Mouse (Mus musculus) lung, adult 18-20 months (tissue): ENCODE data around the gene Grm3.

Experiments
- DNase-seq, 2 experiments: peaks; one replicate each; pipeline ENCODE4 v3.0.0; 2022; ENCODE audit warnings: mixed read lengths in 2 of 2

Gene Grm3

DNA sequence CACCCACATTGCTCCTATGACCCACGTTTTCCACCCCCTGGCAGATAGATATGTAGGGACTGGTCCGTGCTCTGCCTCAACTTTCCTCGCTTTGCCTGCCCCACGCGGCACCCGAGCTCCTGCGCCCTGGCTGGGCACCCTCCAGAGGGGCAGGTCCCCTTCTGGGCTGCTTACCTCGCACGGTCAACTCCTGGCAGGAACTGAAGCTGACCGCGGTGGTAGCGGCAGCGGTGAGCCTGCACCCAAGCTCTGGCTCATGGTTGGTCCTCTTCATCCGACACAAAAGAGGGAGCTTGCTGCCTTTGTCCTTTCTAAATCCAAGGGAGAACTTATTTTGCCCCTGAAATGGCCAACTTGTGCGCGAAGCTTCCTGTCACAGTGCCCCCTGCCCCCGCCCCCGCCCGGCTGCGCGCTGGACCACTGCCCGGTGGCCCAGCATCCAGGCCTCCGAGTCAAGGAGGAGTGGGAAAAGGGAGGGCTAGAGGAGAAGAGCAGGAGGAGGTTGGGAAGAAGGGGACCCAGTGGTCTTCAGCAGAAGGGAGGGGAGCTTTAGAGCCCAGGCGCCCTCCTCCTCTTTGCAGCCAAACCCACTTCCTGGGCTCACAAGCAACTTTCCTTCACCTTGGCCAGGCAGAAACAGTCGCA, at the start of gene Grm3:
Gene Grm3, minus strand, starts transcription at position 215 of the 645 bp plus-strand sequence.
- no peak for DNase-seq

DNA sequence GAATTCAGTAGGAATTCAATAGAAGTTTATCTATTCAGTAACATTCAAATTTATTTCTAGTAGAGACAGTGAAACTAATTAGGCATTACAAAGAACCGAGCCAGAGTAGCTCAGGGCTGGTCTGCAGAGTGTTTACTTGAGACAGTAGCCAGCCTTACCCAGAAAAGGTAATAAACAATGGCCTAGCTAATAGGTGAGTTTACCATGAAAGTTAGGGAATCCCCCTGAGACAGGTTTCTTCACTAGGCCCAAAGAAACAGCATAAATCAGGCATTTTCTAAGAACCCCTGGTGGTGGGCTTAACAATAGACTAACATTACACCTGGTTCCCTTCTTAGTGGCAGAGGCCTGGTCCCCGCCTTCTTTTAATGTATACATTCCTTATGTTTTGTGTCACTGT, 30.8 kb upstream of the Grm3 start:
- no peak for DNase-seq

DNA sequence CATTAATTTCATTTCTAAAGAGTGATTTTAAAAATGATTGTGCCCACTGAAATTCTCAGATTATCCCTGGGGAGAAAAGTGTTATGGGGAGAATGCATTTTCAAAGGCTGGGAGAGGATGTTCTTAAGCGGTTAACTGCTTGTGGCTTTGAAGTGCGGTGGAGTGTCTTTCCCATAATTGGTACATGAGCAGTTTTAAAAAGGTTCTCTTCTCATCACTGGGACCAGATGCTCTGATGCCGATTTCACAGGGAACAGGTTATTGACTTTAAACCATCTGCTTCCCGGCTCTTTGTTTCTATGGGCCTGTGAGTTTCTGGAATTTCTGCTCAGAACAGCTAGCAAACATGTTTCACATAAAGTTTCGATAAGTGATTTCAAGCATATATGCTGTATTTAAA, 23.2 kb upstream of the Grm3 start:
- no peak for DNase-seq

DNA sequence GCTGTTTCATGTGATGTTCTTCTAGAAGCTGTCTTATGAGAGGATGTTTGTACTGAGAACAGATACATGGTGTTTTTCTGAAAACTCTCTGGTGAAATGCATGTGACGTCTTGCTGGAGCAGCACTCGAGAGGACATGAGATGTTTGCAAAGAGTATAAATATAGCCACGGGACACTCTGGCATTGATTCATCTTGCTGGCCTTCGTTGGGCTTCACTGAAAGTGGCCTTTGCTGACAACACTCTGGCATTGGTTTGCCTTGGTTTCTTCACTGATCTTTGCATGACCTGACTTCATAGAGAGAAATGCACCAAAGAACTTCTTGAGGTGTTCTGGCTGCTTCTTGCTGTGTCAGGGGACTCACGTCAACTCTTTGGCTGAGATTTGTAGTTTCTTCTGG, 19.1 kb upstream of the Grm3 start:
- no peak for DNase-seq

DNA sequence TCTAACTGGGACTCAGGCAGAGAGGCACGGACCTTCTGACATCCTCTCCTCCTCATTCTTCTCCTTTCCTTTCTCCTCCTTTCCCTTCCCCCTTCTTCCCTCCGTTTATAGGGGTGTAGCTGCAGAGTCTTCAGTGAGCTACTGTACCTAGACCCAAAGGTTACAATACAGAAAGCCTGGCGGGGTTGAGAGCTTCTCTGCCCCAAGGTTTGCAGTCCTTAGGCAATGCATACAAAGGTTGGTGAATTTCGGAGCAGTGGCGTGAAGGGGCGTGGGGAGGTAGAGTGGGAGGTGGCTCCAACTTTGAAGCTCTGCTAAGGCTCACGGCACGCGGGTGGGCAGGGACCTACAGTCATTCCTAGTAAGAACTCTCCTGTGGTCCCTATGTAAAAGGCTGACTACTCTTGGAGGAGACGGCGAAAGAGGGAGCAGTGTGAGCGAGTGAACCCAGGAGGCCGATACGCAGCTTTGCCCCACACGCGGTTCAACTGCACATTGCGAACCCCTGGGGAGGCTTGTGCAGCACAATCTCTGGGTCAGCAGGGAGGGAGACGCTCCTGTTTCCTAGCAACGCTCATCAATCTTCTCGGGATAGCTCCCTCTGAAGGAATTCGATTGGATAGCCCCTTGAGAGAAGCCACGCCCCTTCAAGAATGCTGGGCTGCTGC, 765 bp upstream of the Grm3 start:
- no peak for DNase-seq

DNA sequence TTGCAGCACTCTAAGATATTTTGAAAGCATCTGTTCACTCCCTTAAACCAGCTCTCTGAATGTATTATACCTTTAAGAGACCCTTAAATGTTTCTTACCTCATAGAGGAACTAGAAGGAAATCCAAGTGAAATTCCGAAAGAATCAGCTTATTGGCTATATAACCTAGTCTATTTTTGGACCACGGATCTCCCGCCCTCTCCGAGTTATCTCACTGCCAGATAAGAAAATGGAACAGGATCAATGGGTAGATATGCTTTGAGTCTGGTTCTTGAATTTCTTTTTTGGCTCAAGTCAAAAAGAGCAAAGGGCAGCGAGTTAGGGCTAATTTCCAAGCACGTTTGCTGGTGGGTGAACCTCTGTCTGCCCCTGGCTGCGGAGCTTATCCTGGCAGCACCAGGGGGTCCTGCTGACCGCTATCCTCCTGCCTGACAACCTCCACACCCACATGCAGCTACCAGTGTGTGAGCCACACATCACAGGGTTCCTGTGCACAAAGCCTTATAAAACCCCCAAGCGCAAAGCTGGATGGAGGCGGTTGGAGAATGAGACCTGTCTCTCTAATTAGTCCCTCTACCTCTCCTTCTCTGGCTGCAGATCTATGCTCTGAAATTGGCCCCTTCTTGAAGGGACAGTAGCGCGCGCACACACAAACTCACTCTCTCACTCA, 549 bp downstream of the Grm3 start:
- no peak for DNase-seq

DNA sequence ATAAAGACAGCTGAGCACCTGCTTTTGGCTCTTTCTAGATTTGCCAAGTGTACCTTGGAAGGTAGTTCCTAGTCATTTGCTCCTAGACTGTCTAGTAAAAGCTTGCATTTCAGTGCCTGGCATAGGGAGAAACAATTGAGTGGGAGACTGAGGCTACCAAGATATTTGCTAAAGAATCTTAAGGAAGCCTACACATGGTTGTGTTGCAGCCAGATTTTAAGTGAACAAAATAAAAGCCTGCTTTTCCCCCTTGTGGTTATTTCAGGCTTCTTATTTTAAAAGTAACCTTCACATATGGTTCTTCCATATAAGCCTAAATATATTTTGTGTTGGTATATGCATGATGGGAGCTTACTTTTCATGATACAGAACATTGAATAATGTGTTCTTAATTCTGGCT, 3.8 kb downstream of the Grm3 start:
- no peak for DNase-seq

DNA sequence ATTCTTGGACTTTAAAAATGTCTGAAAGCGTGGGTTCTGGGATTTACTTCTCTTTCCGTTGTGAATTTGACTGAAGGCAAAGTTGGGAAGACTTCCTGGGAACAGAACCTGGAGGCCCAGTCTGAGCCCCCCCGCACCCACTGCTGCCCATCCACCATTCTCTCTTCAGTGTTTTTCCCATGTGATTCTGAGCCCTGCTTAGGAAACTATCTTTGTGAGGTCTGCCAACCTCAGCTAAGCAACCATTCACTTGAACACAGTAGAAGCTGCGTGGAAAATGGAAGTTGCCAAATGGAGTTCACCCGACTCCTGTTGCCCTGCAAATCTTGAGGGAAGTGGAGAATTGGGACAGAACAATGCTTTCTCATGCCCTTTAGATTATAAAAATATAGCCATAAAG, 8.7 kb downstream of the Grm3 start:
- no peak for DNase-seq

DNA sequence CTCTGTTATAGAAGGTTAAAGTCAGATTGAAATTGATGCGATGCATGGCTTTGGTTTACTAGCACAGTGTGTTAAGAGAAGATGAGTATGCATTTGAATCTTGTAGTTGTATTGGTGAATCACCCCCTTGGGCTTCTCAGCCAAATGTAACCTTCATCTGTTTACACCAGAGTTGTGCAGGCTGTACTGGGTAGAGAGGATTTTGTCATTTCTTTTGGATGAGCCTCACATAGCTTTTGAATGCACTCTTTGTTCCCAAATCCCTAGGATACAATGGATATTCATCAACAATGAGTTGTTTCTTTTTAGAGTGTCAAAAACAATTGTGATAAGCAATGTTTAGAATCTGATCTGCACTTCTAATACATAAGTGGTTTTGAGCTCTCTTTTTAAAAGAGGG, 17.9 kb downstream of the Grm3 start:
- DNase-seq = no peak

DNA sequence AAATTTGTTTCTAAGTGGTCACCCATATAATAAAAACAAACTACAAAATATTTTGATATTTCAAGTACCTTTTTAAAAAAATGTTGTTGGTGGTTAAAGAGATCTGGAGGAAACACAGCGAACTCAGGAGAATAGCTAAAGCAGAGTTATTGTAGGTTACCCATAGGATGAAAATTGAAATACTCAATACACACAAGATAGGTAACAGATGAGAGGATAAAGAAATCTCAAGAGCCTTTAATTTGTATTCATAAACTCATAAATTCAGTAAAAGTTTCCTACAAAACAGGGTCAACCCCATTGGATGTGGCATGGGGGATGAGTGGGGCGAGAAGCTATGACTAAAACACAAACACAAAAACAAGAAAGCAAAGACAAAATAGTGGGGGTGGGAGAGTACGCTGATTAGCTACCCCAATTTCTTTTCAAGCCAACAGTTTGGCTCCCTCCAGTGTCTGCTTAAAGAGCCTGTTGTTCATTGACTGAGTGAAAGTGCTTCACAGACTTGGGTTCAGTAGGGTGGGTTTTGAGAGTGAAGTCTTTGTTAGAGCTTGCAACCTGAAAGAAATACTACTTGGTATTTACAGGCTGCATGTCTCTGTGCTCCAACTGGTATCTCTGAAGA, 21.5 kb downstream of the Grm3 start:
- no peak for DNase-seq

DNA sequence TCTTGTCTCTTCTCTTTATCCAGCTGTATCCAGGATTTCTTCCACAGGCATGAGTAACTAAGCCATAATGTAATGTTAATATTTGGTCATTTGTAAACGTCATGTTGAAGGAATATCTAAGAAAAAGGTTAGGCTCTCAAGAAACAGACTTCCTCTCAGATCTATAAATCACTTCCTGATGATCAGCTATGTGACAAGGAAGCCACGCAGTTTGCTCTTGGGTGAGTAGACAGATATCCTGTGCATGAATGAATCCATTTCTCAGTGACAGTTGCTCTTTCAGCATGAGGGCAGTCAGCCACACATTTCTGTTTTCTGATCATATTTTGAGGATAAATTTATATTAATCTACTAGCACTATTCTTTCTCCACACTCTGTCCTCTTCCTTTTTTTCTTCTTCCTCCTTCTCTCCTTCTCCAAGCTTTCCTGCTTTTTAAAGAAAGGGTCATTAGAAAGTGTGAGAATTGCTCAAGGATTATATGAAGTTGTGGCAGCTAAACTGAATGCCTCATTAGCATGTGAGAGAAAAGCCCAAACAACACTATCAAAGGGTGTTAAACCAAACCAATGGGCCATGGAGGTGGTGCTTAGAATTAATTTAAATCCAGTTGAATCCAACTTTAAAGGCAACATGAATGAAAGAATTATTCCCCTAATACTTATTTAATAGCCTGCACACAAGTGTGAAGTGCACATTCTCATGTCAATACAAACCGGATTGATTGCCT, 22.1 kb downstream of the Grm3 start:
- DNase-seq = no peak

DNA sequence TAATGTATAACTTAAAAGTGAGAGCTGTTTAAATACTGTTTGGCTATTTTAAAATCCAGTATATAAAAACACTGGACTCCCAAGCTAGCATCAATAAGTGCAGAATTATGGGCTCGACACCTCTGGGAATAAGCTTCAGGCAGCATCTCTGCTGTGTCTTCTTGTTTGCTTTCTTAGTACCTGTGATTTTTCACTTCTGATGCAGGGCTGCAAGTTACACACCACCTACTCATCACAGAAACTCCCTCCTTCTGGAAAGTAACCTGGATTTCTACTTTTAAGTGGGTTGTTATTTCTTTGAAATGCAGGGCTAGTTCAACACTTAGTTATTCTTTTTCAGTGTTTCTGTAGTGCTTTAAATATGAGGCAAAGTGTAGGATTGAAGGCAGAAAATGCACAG, 32.6 kb downstream of the Grm3 start:
- no peak for DNase-seq

DNA sequence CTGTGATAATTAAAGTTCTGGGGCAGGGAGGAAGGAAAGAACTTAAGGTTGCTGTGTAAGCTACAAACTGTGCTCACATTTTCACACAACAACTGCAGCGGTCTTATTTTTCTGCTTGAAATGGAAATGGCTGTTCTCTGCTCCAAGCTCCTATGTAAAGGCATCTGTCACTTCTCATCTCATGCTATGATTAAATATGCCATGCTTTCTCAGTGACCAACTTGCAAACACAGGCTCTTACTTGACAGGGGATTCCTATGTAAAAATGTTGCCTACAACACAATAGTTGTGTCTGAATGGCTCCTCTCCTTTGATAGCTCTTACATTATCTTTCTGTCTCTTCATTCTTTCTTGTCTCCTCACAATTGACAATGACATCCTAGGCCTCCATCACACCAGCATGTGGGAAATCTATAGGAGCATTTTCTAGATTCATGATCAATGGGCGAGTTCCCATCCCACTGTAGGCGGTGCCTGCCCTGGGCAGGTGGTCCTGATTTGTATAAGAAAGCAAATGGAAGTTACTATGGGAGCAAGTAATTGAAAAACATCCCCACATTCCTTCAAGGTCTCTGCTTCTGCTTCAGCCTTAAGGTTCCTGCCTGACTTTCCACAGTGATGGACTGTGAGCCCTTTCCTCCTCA, 34.2 kb downstream of the Grm3 start:
- no peak for DNase-seq

DNA sequence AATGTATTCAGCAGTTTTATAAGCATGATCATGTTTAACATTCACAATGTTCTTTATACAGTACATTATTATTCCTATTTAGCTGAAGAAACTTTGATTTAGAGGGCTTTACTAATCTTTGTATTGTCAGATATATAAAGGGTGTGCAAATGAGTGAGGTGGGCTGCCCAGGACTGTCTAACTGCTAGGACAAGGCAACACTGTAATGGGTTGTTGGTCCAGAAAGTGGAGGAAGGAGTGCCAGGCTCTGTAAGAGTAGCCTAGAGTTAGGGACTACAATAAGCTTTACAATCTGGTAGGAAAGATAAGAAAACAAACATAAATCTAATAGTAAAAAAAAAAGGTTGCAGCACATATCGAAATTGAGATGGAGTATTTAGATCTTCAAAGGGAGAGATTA, 34.8 kb downstream of the Grm3 start:
- no peak for DNase-seq

DNA sequence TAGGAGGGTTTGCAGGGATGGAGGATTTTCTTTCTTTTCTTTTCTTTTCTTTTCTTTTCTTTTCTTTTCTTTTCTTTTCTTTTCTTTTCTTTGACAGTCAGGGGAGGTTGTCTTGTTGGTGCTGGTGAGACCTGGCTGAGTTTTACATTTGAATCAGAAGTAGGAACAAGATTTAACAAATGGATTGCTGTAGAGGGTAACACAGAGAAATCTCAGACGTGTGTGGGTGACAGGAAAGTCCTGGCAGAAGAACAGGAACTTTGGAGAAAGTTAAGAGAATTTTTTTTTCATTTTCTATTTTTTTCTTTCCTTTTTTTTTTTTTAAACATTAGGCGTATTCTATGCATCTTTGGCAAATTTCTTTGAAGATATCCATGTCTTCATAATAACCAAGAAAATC, 41.8 kb downstream of the Grm3 start:
- DNase-seq = no peak

DNA sequence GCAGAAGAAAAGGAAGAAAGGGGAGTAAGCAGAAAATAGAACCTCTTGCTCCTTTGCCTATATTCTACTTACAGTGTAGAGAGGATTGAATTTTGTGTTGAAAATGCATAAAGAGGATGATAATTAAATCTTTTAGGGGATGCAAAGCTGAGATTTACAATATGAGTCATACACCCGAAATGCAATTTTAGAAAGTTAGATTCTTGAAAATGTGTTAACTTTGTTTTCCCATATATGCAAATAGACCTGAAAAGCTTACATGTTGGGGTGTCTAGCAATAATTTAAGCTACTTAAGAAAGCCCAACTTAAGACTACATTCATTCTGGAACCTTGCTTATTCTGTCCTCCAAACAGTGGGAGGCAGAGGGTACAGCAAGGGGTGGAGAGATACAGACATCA, 56.0 kb downstream of the Grm3 start:
- no peak for DNase-seq

DNA sequence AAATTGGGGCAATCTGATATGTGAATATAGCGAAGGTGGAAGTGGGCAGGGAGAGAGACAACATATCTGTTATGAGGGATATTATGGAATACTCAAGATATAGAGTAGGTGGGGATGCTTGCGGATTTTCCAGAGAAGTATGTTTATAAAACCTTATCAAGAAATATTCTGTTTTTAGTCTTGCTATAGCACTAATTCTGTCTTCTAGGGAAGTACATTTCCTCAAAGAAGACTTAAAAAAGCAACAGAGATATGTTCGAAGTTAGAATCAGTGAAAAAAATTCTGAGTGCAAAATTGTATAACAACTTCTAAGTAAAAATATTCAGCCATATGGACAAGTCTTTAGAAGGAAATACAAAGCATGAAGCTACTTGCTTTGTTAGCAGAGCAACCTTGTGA, 61.6 kb downstream of the Grm3 start:
- DNase-seq = no peak

DNA sequence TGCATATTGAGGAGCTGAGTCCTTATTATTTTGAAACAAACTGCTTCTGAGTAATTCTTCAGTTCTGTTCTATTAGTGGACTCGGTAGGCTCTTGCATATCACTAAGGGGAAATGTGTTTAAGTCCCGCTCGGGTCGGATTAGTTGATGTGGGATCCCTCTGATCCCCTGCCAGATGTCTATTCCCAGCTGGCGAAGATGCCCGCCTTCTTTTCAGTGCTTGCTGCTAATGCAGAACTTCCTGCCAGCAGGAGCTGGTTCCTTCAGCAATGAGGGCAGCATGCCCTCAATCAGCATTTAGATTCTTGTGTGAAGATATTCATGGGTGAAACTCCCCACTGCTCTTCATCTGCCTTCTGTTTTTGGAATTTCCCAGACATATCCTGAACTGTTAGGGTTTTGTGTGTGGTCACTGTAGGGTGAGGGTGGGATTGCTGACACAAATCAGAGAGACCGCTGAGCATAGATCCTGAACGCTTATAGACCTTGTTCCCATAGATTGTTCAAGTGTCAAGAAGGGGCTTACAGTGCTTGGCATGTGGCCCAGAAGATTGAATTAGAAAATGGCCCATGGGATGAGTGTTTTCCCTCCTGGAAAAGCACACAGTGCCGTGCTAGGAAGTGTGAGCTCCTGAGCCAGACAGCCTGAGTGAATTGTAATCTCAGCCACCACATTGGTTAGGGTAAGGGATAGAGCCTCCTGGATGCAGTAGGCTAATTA, 62.9 kb downstream of the Grm3 start:
- DNase-seq = no peak

DNA sequence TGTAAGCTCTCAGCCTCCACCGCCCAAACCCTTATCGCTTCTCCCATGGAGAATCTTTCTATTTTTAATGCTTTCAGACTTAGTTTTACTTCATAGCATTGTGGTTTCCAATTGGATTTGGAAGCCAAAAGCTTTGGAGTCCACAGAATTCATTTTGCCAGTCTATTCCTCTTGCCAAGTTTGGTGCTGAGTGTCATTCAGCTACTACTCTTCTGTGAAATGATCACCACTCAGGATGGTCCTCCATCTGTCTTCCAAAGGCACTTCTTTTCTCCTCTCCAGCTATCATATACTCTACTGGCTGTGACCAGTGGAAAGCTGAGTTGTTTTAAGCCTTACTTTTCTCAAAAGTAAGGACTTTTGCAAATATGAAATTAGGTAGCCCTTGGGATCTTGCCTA, 86.4 kb downstream of the Grm3 start:
- DNase-seq = no peak

DNA sequence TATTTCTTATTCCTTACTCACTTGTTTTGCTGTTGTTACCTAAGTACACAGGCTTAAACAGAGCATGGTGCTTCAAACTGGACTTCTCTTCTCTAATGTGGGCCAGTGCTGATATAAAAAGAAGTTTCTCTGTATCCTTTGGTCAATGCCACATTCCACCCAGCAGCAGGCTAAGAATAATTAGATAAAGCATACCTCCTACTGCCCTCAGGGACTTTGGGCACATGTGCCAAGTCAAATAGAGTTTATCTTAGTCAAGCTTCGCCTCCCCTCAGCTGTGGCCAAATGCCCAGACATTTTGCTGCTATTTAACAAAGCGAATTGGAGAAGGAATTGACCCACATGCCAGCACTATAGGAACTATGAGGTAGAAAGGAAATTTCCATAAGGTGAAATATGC, 97.8 kb downstream of the Grm3 start:
- DNase-seq = no peak

DNA sequence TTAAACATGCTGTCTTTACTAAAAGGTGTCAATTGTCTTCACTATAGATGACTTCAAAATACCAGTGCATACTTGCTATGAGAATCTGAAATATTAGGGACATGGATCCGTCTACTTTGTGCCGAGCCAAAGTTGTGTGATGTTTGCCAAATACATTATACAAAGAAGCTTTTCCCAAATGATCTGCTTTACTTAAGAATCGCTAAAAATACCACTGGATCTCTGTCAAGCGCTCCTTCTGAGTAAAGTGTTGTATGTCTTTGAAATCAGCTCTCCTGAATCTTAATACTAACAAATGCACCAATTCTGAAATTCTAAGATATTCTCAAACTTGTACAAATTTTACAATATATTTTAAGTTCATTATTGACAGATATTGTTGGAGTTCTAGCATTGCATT, 100.6 kb downstream of the Grm3 start:
- no peak for DNase-seq

DNA sequence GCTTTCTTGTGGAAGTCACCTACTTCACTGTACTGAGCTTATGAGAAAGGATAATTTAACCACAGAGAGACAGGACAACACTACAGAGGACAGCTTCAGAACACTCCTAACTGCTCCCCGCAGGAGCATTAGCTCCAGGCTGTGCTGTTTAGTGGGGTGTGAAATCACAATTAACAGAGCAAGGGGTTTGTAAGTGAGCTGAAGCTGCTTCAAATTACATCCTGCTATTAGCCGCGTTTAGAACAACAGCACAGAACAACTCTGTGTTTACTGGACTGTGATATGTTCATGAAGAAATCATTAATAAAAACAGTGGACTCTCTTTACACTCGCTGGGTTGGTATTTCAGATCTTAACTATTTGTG, 101.9 kb downstream of the Grm3 start:
- DNase-seq = no peak
